Mouse (Mus musculus) c-Kit-positive CD71-negative TER-119-negative erythroid progenitor cells, embryonic 14.5 days (primary cell): ENCODE results near the gene Cdca5.

Experiments
- DNase-seq: peaks from one replicate; pipeline ENCODE4 v3.0.0-alpha.2; 2013; ENCODE audit warnings: low read depth

Cdca5 gene

DNA sequence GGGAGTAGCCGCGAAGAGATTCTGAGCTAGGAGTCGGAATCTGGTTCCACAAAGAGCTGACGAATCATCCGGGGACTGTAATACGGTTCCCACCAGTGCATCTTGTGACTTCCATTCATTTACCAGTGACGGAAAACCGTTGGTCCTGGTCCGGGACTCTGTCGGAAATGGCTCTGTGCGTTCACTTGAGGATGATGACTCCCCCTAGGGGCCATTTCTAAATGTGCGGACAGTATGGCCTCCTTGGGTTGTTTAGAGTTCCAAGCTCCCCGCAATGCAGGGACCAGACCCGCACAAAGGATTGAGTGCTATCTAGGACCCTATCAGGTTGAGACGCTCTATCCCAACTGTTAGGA is 56.6 kb downstream of the Cdca5 start, which contains the start of gene Arl2:
Gene Arl2, minus strand, starts transcription at position 155 of the 356 bp plus-strand sequence.
- peak; percentile 89 for DNase-seq
